Mouse (Mus musculus) erythroblast, adult 5-6 weeks (primary cell): ENCODE data around the gene Banf2. TPM values are rescaled to one million over a fixed set of nuclear protein-coding genes. Genes with fewer than 3 reads are reported as not detected.

Source experiments
- ATAC-seq: replicated peaks from 2 replicates; pipeline ENCODE4 v1.8.0; 2016; ENCODE audit warnings: moderate number of reproducible peaks, mild to moderate bottlenecking, moderate TSS enrichment, inconsistent platforms; ENCODE audit not compliant: poor library complexity, low FRiP score, severe bottlenecking
- total RNA-seq, 2 experiments: library from RNA; stranded (forward) in 1 of 2; stranded (reverse) in 1 of 2; fragments of 150-400 nt in 1 of 2; fragments of 200-764, 138-1000 nt in 1 of 2; gene quantifications; 2 replicates each; pipeline versions ENCODE4 v1.2.3 to v1.2.4; 2015 to 2017; ENCODE audit warnings: low replicate concordance in 2 of 2

Gene Banf2
- total RNA-seq, 2 experiments from 2014 or later = not detected

DNA sequence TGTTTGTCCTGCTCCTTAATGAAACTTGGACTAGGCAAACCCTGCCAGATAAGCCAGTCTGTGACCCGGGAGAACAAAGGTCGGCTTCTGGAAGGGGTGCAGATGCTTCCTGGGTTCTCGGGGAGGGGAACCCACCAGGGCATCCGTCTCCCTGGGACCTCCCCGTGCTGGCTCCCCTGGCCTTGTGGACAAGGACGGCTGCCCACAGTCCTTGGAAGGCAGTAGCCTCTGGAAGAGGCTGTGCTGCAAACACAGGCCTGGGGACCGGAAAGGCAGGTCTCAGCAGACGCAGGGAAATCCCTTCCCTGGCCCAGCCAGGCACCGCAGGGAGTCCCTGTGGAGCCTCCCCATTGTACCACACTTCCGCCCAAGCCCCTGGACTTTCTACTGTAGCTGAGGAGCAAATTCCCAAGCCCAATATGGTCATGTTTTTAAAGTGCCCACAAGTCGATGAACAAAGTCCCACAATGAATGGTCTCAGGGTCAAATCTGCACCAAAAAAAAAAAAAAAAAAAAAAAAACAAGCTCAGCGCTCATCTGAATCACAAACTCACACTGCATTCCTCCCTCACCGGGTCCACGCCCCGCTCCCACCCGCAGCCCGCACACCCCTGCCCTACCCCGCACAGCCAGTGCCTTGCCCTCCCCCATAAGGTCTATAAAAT is 53.5 kb downstream of the Banf2 start:
- no peak for ATAC-seq

DNA sequence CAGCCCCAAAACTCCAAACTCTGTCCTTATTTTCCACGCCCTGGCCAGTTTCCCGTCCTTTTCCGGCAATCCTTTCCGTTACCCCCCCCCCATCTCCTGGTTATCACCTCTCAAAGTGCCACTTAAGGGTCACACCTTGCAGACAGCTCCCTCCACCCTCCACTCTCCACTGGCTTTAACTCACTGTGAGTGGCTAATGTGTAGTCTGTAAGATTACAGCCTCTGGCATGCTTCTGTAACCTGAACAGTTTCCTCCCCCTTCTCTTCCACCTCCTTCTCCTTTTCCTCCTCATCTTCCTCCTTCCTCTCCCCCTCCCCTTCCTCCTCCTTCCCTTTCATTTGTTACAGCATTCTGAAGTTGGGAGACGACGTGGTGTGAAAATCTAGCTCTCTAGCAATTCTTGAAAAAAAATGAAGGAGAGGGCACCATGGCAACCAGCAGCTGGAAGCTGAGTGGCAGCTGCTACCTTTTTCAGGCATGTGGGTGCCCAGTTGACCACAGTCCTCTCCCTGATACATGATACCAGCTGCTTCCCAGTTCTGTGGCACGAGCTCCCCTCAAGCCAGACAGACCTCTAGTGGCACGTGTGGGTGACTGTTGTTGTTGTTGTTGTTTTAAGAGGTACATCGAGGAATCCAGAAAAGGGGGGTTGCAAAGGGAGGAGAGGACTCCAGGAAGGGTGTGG is 55.2 kb downstream of the Banf2 start:
- no peak for ATAC-seq

DNA sequence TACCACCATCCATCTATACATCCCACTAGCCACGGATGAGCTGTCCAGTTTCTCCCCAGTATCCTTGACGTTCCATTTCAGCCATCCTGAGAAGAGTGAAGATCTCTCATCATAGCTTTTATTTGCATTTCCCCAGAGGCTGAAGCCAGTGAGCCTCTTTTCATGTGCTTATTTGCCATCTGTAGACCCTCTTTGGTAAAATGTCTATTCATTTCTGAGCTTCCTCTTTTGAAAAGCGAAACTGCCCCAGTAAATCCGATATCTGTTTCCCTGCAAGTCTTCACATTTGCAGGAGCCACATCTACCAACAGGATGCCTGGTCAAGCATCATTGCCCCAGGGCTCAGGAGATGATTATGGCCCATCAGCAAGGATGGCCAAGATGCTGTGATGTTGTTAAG is 59.9 kb downstream of the Banf2 start:
- no peak for ATAC-seq

DNA sequence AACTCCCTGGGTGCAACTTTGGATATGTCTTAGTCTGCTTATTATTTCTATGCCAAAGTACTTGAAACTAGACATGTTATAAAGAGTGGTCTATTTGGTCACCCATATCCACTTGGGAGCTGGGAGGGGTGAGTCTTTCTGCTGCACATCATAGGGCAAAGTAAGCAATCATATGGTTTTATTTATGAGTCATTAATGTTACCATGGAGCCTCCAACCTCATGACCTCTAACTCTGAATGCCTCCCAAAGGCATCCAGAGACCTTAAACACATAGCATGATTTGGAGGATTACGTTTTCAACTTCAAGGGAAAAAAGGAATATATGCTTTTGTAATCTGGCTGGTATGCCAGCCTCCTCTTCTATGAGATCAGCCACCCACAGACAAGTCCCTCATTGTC is 61.9 kb downstream of the Banf2 start:
- ATAC-seq = no peak

DNA sequence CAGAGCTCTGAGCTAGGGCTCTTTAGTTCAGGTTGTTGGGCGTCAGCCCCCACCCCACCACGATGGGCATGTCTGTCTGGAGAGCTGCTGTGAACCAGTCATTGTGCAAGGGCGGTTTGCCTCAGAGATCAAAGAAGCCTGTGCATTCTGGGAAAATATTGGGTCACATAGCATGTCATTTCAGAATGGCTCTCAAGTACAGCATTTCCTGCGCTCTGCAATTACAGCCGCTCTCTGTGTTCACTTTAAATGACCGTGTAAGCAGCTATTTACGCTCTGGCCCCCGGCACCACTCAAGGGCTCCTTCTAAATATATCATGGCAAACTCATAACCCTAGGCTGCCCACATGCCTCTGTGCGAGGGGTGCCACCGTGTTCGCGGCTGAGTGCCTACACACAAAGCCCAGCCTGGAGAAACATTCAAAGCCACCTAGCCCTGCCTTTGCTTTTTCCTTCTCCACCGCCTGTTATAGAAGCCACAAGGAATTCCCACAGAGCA is 68.7 kb downstream of the Banf2 start:
- ATAC-seq = no peak

DNA sequence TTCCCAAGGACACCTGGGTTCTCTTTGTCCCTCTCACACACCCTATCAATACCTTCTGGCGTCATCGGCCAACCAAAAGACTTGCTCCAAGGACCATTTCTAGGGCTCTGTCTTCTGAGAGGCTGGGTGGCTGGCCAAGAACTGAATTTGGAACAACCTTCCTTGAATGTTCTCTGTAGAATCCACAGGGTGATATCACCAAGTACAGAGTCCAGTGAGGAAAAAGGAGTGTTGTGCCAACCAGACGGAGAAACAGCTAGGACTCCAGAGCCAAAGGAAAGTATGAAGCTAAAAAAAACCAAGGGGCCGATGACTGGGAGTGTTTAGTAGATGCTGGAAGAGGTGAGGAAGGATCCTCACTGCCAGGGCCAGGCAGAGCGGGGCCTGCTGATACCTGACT is 74.5 kb downstream of the Banf2 start:
- ATAC-seq = no peak

DNA sequence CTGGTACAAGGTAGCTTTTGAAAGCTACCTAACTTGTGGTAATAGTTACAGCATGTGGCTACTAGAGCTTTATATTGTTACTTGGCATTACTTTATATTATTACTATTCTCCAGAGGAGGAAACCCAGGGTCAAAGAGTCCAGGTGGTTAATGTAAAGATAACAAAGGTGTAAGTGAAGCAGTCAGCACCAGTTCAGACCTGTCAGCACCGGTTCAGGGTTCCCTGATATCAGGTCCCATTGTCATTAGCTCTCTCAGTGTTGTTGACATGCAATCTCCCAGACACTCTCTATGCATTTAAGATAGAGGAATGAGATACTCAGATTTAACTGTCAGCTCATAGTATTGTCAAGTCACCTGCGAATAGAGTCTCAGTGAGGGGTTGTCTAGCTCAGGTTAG is 75.0 kb downstream of the Banf2 start:
- no peak for ATAC-seq

DNA sequence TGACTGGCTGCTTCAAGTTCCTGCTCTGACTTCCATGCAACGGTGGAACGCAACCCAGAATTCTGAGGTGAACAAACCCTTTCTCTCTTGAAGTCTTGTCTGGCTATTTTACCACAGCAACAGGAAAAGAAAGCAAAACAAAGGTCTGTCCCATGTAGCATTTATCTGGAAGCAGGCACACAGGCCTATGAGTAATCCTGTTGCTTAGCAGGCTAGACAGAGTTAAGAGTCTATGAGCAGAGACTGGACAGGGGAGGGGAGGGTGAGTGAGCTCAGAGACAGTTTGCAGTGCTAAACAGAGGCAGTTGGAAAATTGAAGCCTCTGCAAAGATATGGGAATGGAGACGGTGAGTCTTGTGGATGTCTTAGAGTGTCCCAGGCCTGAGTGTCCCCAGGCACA is 75.5 kb downstream of the Banf2 start:
- no peak for ATAC-seq

DNA sequence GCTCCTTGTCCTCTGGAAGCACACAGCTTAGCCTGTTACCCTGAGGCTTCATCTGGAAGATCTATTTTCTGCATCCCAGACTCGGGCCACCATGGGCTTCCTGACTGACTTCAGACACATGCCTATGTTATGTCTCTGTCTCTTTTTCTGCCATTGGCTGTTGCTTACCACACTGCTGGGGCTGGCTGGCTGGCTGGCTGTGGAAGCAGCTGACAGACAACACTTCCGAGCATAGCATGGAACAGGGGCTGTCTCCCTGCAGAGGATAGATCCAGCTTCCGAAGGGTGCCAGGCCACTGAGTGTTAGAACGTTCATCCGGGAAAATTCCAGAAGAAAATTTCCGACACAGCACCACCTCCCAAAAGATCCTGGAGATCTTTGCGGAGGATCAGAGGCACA is 79.1 kb downstream of the Banf2 start:
- ATAC-seq = no peak

DNA sequence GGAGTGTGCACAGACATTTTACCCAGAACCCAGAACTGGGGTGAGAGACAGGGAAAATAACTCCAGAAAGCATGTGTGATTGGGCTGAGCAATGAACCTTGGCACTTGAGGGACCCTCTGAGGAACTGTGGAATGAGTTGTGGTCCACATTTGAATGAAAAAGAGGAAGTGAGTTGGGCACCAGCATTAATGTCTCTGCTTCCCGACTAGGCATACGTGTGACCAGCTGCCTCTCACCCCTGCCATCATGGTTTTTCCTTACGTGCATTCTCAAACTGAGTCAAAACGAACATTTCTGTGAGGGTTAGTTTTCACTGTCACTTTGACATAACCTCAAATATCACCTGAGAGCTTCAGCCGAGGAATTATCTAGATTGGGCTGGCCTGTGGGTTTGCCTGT is 79.8 kb downstream of the Banf2 start:
- no peak for ATAC-seq

DNA sequence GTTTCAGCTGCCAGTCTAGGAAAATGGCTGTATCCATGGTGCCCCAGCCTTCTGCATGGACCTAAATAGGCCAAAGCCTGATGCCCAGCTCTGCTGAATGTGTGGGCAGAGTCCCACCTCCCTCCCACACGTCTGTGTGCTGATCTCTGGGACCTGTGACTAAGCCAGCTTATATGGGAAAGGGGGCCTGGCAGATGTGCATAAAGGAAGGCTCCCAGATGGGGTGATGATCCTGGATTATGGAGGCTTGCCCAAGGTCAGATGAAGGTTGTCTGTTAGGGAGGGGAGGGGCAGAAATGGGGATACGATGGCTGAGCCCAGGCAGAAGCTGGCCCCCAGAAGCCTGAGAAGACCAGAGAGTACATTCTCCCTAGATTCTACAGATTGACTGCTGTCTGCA is 85.2 kb downstream of the Banf2 start:
- ATAC-seq = no peak

DNA sequence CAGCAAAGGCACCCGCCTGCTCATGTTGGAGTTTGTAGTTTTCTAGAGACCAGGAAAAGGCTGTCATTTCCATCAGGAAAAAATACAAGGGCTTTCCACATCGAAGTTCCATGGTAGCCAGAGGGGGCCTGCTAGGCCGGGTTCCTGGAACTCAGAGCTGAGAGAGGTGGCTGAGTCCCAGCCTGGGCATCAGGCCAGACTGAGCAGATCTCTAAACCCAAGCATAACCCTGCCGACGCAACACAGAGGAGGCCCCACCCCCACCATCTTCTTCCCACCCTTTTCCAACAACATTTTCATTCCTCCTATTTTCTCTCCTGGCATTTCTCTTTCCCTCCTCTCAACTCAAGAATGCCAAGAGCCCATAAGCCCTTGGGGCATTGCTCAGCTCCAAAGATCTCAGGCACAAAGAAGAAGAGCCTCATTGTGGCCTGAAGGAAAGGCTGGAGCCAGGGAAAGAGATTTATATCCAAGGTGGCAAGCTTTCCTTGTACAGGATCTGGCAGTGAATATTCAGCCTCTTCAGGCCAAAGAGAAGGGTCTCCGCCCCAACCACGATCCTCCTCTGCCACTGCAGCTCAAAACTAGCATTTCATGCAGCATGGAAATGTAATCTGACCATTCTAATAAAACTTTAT is 87.4 kb downstream of the Banf2 start:
- ATAC-seq = no peak

DNA sequence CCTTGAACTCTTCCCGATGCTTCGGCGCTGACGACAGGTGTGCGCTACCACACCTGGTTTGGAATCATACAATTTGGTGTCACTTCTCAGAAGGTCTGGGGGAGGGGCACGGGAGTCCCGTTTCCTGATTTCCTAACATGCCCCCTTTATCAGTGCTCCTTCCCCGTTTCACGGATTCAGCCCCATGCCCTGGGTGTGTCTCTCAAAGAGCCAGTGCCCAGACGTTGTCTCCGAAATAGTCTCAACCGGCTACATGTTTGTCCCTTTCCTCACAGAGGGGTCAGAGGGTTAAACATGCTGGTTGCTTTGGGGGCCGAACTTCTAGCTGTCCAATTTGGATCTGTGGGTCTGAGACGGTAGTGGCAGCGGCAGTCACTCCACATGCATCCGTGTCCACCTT is 89.2 kb downstream of the Banf2 start:
- ATAC-seq = no peak

Other genes starting within 250 kb of the Banf2 start
- not detected in 2 replicates for gene Bfsp1, start 169.9 kb upstream of the Banf2 start, total RNA-seq (2015; ENCODE audit: low replicate concordance)
- gene Bfsp1, start 169.9 kb upstream of the Banf2 start, total RNA-seq (2017; ENCODE audit: low replicate concordance) = 0.68 TPM in 1 of 2 replicates, not detected in the other
- 153 and 172 TPM in 2 replicates for gene Dstn, start 117.7 kb upstream of the Banf2 start, total RNA-seq (2015; ENCODE audit: low replicate concordance)
- gene Dstn, start 117.7 kb upstream of the Banf2 start, total RNA-seq (2017; ENCODE audit: low replicate concordance) = 174 and 176 TPM in 2 replicates
- 45.4 and 54.6 TPM in 2 replicates for gene Rrbp1, start 21.8 kb upstream of the Banf2 start, total RNA-seq (2015; ENCODE audit: low replicate concordance)
- gene Rrbp1, start 21.8 kb upstream of the Banf2 start, total RNA-seq (2017; ENCODE audit: low replicate concordance) = 30.5 and 41.1 TPM in 2 replicates
- gene Mgme1, start 237.6 kb downstream of the Banf2 start, total RNA-seq (2015; ENCODE audit: low replicate concordance) = 0.77 and 2.5 TPM in 2 replicates
- gene Mgme1, start 237.6 kb downstream of the Banf2 start, total RNA-seq (2017; ENCODE audit: low replicate concordance) = 4.6 and 6.1 TPM in 2 replicates
- 57.5 and 85.5 TPM in 2 replicates for gene Snx5, start 237.8 kb downstream of the Banf2 start, total RNA-seq (2015; ENCODE audit: low replicate concordance)
- gene Snx5, start 237.8 kb downstream of the Banf2 start, total RNA-seq (2017; ENCODE audit: low replicate concordance) = 58.0 and 74.6 TPM in 2 replicates